Mouse (Mus musculus) CH12.LX (cell line): ENCODE measurements at regions not wholly inside any gene's neighbourhood (a gene's known extent, or its start where the extent isn't known, plus 50 kb on each side); places are given as distances from the start of the nearest gene placed in this dataset.

ENCODE experiments used
- DNase-seq: peaks from one replicate; pipeline ENCODE4 v3.0.0-alpha.2; 2013; ENCODE audit errors: extremely low read depth
- H3K27ac ChIP-seq: 2 replicates; pipeline ENCODE4 v1.5.1; 2012; ENCODE audit warnings: low read depth, mild to moderate bottlenecking, control low read depth, moderate library complexity; ENCODE audit not compliant: insufficient read depth
- H3K27me3 ChIP-seq: replicated peaks from 2 replicates; pipeline ENCODE3; 2012; ENCODE audit warnings: inconsistent platforms
- H3K36me3 ChIP-seq, 2 experiments: replicated peaks in 1 of 2; 2 replicates each; pipeline versions ENCODE3 to v1.6.1; 2012; ENCODE audit warnings: inconsistent platforms in 1 of 2, low read length in 1 of 2, mild to moderate bottlenecking in 1 of 2, mixed read lengths in 1 of 2, moderate library complexity in 1 of 2; ENCODE audit not compliant: control insufficient read depth in 1 of 2, insufficient read depth in 1 of 2
- H3K4me1 ChIP-seq, 2 experiments: 2 replicates each; pipeline ENCODE4 v1.6.1; 2012; ENCODE audit warnings: inconsistent platforms in 1 of 2, moderate library complexity in 1 of 2; ENCODE audit not compliant: insufficient read depth in 2 of 2, control insufficient read depth in 1 of 2
- H3K4me2 ChIP-seq: 2 replicates; pipeline ENCODE4 v1.6.1; 2012; ENCODE audit warnings: low read depth, mild to moderate bottlenecking, control low read depth; ENCODE audit not compliant: poor library complexity, insufficient read depth, severe bottlenecking
- H3K4me3 ChIP-seq, 3 experiments: fragments of 150-350 bp in 1 of 3; sonication (generic) in 1 of 3; replicated peaks in 1 of 3; 2 replicates each; pipeline versions ENCODE3 to v1.5.1; 2011 to 2012; ENCODE audit warnings: low read depth in 2 of 3, low read length in 2 of 3, mild to moderate bottlenecking in 2 of 3, moderate library complexity in 2 of 3, control low read depth in 1 of 3, improper control_type of control experiment in 1 of 3, inconsistent platforms in 1 of 3, mixed read lengths in 1 of 3; ENCODE audit not compliant: poor library complexity in 1 of 3
- H3K79me2 ChIP-seq: replicated peaks from 2 replicates; pipeline ENCODE4 v1.6.1; 2012; ENCODE audit warnings: mild to moderate bottlenecking, moderate library complexity; ENCODE audit not compliant: control insufficient read depth, poor library complexity, insufficient read depth, severe bottlenecking; ENCODE audit errors: extremely low read depth
- H3K9ac ChIP-seq: 2 replicates; pipeline ENCODE4 v1.6.1; 2012; ENCODE audit warnings: low read depth, mild to moderate bottlenecking, control low read depth, moderate library complexity; ENCODE audit not compliant: insufficient read depth
- H3K9me3 ChIP-seq: replicated peaks from 2 replicates; pipeline ENCODE3; 2012; ENCODE audit warnings: low read length, inconsistent platforms, mixed read lengths
- BHLHE40 ChIP-seq: IDR thresholded peaks from 2 replicates; pipeline ENCODE4 v1.6.1; 2011; ENCODE audit warnings: mild to moderate bottlenecking, low read depth, low read length, improper control_type of control experiment
- CHD1 ChIP-seq: IDR thresholded peaks from 2 replicates; pipeline ENCODE4 v1.6.1; 2012; ENCODE audit warnings: low read depth, low read length, improper control_type of control experiment, inconsistent platforms
- CHD2 ChIP-seq: IDR thresholded peaks from 2 replicates; pipeline ENCODE4 v1.6.1; 2011; ENCODE audit warnings: low read length, improper control_type of control experiment
- CTCF ChIP-seq, 2 experiments: IDR thresholded peaks in 1 of 2; conservative IDR thresholded peaks in 1 of 2; 2 replicates each; pipeline ENCODE4 v1.5.1; 2011 to 2012; ENCODE audit warnings: low read depth in 2 of 2, low read length in 2 of 2, improper control_type of control experiment in 1 of 2, inconsistent platforms in 1 of 2, mild to moderate bottlenecking in 1 of 2, moderate library complexity in 1 of 2
- ELF1 ChIP-seq: IDR thresholded peaks from 2 replicates; pipeline ENCODE4 v1.6.1; 2014; ENCODE audit warnings: low read depth, mild to moderate bottlenecking, inconsistent platforms, low read length, improper control_type of control experiment
- EP300 ChIP-seq: IDR thresholded peaks from 2 replicates; pipeline ENCODE4 v1.6.1; 2011; ENCODE audit warnings: low read length, improper control_type of control experiment
- GABPA ChIP-seq: IDR thresholded peaks from 2 replicates; pipeline ENCODE4 v1.6.1; 2012; ENCODE audit warnings: low read depth, low read length, improper control_type of control experiment, inconsistent platforms; ENCODE audit not compliant: insufficient replicate concordance
- JUND ChIP-seq: conservative IDR thresholded peaks from 2 replicates; pipeline ENCODE4 v1.6.1; 2011; ENCODE audit warnings: low read depth, low read length, improper control_type of control experiment
- KAT2A ChIP-seq: IDR thresholded peaks from 2 replicates; pipeline ENCODE4 v1.6.1; 2012; ENCODE audit warnings: low read length, improper control_type of control experiment, inconsistent platforms; ENCODE audit not compliant: insufficient replicate concordance
- MAFK ChIP-seq: IDR thresholded peaks from 2 replicates; pipeline ENCODE4 v1.6.1; 2011; ENCODE audit warnings: low read length, improper control_type of control experiment; ENCODE audit not compliant: insufficient replicate concordance
- MAX ChIP-seq: IDR thresholded peaks from 2 replicates; pipeline ENCODE4 v1.6.1; 2011; ENCODE audit warnings: low read length, improper control_type of control experiment
- MAZ ChIP-seq: IDR thresholded peaks from 2 replicates; pipeline ENCODE4 v1.6.1; 2012; ENCODE audit warnings: low read depth, mild to moderate bottlenecking, inconsistent platforms, low read length, improper control_type of control experiment, moderate library complexity
- MYC ChIP-seq: IDR thresholded peaks from 2 replicates; pipeline ENCODE4 v1.6.1; 2011; ENCODE audit warnings: low read depth, mild to moderate bottlenecking, improper control_type of control experiment, low read length
- NRF1 ChIP-seq: IDR thresholded peaks from 2 replicates; pipeline ENCODE4 v1.6.1; 2014; ENCODE audit warnings: low read depth, mild to moderate bottlenecking, inconsistent platforms, low read length, improper control_type of control experiment, moderate library complexity
- POLR2A ChIP-seq: IDR thresholded peaks from 2 replicates; pipeline ENCODE4 v1.6.1; 2011; ENCODE audit warnings: low read depth, mild to moderate bottlenecking, improper control_type of control experiment, low read length
- POLR2AphosphoS2 ChIP-seq: IDR thresholded peaks from 2 replicates; pipeline ENCODE4 v1.6.1; 2011; ENCODE audit warnings: low read depth, low read length, improper control_type of control experiment
- TCF12 ChIP-seq: IDR thresholded peaks from 2 replicates; pipeline ENCODE4 v1.6.1; 2014; ENCODE audit warnings: low read depth, mild to moderate bottlenecking, inconsistent platforms, low read length, improper control_type of control experiment
- USF1 ChIP-seq: IDR thresholded peaks from 2 replicates; pipeline ENCODE4 v1.6.1; 2014; ENCODE audit warnings: low read depth, mild to moderate bottlenecking, inconsistent platforms, low read length, improper control_type of control experiment
- dilution Hi-C: fragments of 300-500 bp; cut with MboI; formaldehyde crosslinking; loops from 2 replicates; pipeline ENCODE4 v1.14.3; 2020; ENCODE audit warnings: low sequenced_read_pairs; ENCODE audit not compliant: extremely low pct_unique_long_range_greater_than_20kb, extremely low pct_ligation_motif_present
- in situ Hi-C: fragments of 300-500 bp; cut with MboI; formaldehyde crosslinking; loops from 3 replicates; pipeline ENCODE4 v1.14.3; 2019; ENCODE audit warnings: low sequenced_read_pairs, low pct_ligation_motif_present, low pct_unique_long_range_greater_than_20kb, mixed read lengths

DNA sequence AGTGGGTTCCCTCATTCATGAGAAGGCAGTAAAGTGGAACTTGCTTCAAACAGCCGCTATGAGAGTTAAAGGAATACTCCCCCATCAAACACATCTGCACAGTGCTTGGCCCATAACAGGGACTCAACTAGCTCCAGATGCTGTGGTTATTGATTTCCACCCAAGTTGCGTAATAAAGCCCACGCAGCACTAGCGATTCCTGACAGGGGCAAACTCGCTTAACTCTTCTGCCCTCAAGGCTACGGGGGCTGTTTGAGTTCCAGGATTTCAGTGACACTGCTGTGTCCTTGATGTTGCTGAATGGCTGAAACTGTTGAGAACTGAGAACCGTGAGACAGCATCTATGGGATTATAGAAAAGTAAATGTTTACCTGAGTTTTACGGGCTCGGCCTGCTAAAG lies 50.9 kb upstream of the Neo1 start:
- Histone ChIP-seq H3K9ac (no peak overlapping the region), H3K4me1 (no peaks in the 10 kb centered on the region), H3K27me3 (no peaks in the 10 kb centered on the region), H3K27ac (no peak overlapping the region)
- dilution Hi-C loops = no loop called here
- TF ChIP-seq KAT2A (no peak), GABPA (no peak), MAX (no peak), JUND (no peak), MAZ (no peak), CHD1 (no peak), CTCF (conservative IDR thresholded peaks at IDR 0.05 in 1 of 2, IDR thresholded peaks at IDR 0.05 in 1 of 2; ENCODE audit: low read depth in 2 of 2, low read length in 2 of 2) (no peak), POLR2AphosphoS2 (no peak), MYC (no peak), EP300 (no peak), MAFK (no peak), BHLHE40 (no peak), TCF12 (no peak), USF1 (no peak), NRF1 (no peak), POLR2A (no peak), ELF1 (no peak), CHD2 (no peak)
- TF ChIP-seq, all 38 proteins: peak for 0
- DNase-seq = no peak
- Histone ChIP-seq H3K4me3 (no peak overlapping the region), H3K4me2 (no peak overlapping the region), H3K9me3 (no peaks in the 10 kb centered on the region), H3K36me3 (no peaks in the 10 kb centered on the region), H3K79me2 (no peaks in the 10 kb centered on the region)
- in situ Hi-C loops = no loop called here

DNA sequence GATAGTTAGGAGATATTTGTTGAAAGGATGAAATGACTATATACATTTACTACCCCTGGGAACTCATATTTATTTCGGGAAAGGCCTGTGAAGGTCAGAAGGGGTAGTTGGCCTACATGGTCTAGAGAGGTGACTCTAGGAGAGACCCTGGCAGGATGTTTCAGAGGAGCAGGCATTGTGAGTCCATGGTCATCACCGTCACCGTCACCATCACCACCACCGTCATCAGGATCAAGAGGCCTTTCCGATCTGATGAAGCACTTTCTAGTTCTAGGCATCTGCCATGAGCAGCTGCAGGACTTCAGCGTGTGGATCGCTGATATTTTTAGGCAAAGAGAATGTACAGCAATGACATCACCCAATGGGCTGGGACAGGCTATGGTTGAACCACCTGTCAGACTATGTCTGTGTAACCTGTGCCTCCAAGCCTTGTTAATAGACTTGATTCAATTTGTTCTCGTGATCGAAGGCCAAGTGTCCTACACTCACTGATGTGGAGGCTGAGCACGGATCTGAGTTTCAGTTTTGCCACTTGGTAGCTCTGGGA lies 50.4 kb upstream of the Neo1 start:
- no peaks in the 10 kb centered on the region for H3K79me2 ChIP-seq
- H3K9me3 ChIP-seq = no peaks in the 10 kb centered on the region
- no peaks in the 10 kb centered on the region for H3K4me1 ChIP-seq
- no peaks in the 10 kb centered on the region for H3K27me3 ChIP-seq
- H3K4me3 ChIP-seq = no peak overlapping the region
- no peak for TF ChIP-seq MAX
- no peak for DNase-seq
- H3K27ac ChIP-seq = no peak overlapping the region
- H3K9ac ChIP-seq = no peak overlapping the region
- no peak overlapping the region for H3K4me2 ChIP-seq
- dilution Hi-C loops (no loop called here), in situ Hi-C loops (no loop called here)
- H3K36me3 ChIP-seq = no peaks in the 10 kb centered on the region
